Mouse (Mus musculus): Measurements from ENCODE around the gene Vhl. TPM values are rescaled to one million over a fixed set of nuclear protein-coding genes. Genes with fewer than 3 reads are reported as not detected.

Vhl gene
- polyA plus RNA-seq (2014; fragmentation: Illumina TruSeq; extraction: RNeasy Lipid Tissue Mini Kit (QIAGEN cat#74804); ENCODE audit: low read depth, low replicate concordance) = 38.0 TPM

DNA sequence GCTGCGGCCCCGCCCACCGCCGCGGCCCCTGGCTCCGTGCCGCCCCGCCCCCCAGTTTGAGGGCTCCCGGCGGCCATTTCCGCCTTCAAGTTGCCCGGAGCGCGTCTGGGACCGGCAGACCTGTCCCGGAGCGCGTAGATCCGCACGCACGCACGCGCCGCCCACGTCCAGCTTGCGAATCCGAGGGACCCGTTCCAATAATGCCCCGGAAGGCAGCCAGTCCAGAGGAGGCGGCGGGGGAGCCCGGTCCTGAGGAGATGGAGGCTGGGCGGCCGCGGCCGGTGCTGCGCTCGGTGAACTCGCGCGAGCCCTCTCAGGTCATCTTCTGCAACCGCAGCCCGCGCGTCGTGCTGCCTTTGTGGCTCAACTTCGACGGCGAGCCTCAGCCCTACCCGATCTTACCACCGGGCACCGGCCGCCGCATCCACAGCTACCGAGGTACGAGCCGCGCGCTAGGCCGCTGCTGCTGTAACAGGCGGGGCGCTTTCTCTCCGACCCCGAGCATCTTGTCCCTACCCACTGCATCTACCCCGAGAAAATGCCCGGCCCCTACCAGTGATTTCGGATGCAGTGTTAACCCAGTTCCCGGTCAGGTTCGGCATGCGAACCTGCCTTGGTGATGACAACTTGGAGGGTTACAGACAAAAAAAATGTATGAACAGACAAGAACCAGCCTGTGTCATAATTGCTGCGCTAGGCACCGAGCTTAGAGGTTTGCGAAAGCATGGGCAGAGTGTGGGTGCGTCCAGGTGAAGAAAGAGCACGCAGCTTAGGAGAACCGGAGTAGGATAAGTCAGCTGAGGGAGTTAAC lies at the start of gene Vhl:
Gene Vhl (plus strand): TSS at position 19 of the 811 bp plus-strand sequence.

DNA sequence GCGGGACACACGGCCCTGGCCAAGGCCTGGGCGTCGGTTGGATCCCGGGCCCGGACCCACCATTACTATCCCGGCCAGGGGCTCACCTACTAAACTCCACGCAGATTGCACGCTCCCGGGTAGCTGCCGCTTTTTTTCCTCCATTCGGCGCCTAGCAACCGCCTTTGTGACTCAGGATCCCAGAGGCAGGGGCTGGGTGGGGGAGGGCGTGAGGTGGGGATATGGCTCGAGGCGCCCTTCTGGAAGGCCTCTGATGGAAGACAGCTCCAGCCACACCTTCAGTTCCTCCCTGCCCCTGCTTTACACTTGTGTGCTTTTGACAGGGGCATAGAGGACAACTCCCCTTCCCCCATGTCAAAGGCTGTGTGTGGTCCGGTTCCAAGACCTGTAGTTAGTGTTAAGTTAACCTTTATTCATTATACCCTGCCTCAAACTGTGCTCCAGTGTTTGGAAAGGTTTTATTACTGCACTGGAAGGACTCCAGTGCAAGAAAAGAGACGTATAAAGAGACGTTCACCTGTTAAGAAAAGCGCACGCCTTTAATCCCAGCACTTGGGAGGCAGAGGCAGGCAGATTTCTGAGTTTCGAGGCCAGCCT lies 23.1 kb upstream of the Vhl start, which contains the start of gene Fancd2os:
Gene Fancd2os (minus strand): TSS at position 173 of the 597 bp plus-strand sequence.

DNA sequence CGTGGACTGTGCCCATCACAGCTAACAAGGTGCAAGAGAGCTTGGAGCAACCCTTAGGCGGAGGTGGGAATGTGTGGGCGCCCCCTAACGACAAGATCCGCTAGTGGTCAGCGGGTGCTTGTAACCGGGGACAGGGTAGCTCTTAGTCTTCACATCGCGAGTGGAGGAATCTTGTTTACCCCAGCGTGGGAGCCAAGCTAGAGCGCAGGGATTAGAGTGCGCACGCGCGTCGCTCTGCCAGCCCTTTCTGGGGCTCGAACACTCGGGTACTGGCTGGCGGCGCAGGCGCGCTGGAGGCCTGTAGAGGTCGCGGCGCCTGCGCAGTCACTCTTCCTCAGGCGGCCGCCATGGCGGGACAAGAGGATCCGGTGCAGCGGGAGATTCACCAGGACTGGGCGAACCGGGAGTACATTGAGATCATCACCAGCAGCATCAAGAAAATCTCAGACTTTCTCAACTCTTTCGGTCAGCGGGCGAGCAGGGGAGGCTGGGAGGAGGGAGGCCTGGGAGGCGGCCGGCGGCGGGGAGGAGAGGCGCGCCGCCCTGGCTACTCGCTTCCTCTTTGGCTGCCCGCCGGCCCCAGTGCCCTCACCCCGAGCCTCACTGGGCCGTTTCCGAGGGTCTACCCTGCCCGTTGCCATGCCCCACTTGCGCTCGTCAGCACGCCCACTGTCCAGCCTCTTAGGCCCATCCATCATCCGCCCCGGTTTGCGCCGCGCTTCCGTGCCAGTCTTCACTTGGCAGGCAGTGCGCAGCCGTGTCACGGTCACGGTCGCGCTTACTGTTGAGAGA lies 19.1 kb upstream of the Vhl start, which contains the start of gene Brk1:
Gene Brk1 (plus strand): TSS at position 341 of the 792 bp plus-strand sequence.

DNA sequence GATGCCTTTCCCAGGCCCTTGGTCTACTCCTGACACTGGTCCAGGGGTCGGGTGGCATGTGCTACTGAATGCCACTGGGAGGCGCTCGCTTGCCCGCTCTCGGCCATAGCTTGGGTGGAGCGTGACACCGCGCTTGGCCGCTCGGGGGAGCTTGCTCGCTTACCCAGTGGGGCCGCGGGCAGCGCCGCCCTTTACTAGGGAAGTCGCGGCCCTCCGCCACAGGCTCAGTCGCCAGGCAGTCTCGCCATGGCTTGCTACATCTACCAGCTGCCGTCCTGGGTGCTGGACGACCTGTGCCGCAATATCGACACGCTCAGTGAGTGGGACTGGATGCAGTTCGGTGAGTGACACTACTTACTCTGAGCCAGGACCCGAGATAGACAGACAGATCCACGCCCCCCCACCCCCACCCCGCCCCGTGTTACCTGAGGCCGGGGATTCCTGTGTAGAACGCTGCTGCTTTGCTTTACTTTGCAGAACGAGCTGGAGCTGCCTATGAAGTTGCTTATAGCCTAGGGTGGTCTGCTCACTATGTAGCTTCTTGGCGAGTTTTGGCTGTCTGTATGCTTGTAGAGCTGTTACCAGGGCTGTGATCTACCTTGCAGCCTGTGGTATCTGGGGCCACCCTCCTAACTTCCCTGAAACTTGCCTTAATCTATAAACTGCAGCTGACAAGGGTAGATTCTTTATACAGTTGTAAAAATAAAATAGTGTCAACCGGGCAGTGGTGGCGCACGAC lies 14.7 kb downstream of the Vhl start, which contains the start of gene Irak2:
Gene Irak2 (plus strand): TSS at position 166 of the 739 bp plus-strand sequence.

Other genes starting within 250 kb of the Vhl start
- gene Tada3, start 246.1 kb upstream of the Vhl start, polyA plus RNA-seq (2014; fragmentation: Illumina TruSeq; extraction: RNeasy Lipid Tissue Mini Kit (QIAGEN cat#74804); ENCODE audit: low read depth, low replicate concordance) = 2.0 TPM
- gene Arpc4, start 245.8 kb upstream of the Vhl start, polyA plus RNA-seq (2014; fragmentation: Illumina TruSeq; extraction: RNeasy Lipid Tissue Mini Kit (QIAGEN cat#74804); ENCODE audit: low read depth, low replicate concordance) = 86.1 TPM
- gene Ttll3, start 234.7 kb upstream of the Vhl start, polyA plus RNA-seq (2014; fragmentation: Illumina TruSeq; extraction: RNeasy Lipid Tissue Mini Kit (QIAGEN cat#74804); ENCODE audit: low read depth, low replicate concordance) = 0.58 TPM
- not detected for gene Rpusd3, start 204.6 kb upstream of the Vhl start, polyA plus RNA-seq (2014; fragmentation: Illumina TruSeq; extraction: RNeasy Lipid Tissue Mini Kit (QIAGEN cat#74804); ENCODE audit: low read depth, low replicate concordance)
- gene Cidec, start 188.2 kb upstream of the Vhl start, polyA plus RNA-seq (2014; fragmentation: Illumina TruSeq; extraction: RNeasy Lipid Tissue Mini Kit (QIAGEN cat#74804); ENCODE audit: low read depth, low replicate concordance) = 20.4 TPM
- gene Jagn1, start 181.4 kb upstream of the Vhl start, polyA plus RNA-seq (2014; fragmentation: Illumina TruSeq; extraction: RNeasy Lipid Tissue Mini Kit (QIAGEN cat#74804); ENCODE audit: low read depth, low replicate concordance) = 26.1 TPM
- gene Il17re, start 165.5 kb upstream of the Vhl start, polyA plus RNA-seq (2014; fragmentation: Illumina TruSeq; extraction: RNeasy Lipid Tissue Mini Kit (QIAGEN cat#74804); ENCODE audit: low read depth, low replicate concordance) = not detected
- gene Il17rc, start 152.5 kb upstream of the Vhl start, polyA plus RNA-seq (2014; fragmentation: Illumina TruSeq; extraction: RNeasy Lipid Tissue Mini Kit (QIAGEN cat#74804); ENCODE audit: low read depth, low replicate concordance) = 0.99 TPM
- gene Creld1, start 140.7 kb upstream of the Vhl start, polyA plus RNA-seq (2014; fragmentation: Illumina TruSeq; extraction: RNeasy Lipid Tissue Mini Kit (QIAGEN cat#74804); ENCODE audit: low read depth, low replicate concordance) = 6.1 TPM
- gene Prrt3, start 122.0 kb upstream of the Vhl start, polyA plus RNA-seq (2014; fragmentation: Illumina TruSeq; extraction: RNeasy Lipid Tissue Mini Kit (QIAGEN cat#74804); ENCODE audit: low read depth, low replicate concordance) = not detected
- gene Emc3, start 92.3 kb upstream of the Vhl start, polyA plus RNA-seq (2014; fragmentation: Illumina TruSeq; extraction: RNeasy Lipid Tissue Mini Kit (QIAGEN cat#74804); ENCODE audit: low read depth, low replicate concordance) = 166 TPM
- gene Fancd2, start 92.3 kb upstream of the Vhl start, polyA plus RNA-seq (2014; fragmentation: Illumina TruSeq; extraction: RNeasy Lipid Tissue Mini Kit (QIAGEN cat#74804); ENCODE audit: low read depth, low replicate concordance) = 0.82 TPM
- gene Fancd2os, start 23.2 kb upstream of the Vhl start, polyA plus RNA-seq (2014; fragmentation: Illumina TruSeq; extraction: RNeasy Lipid Tissue Mini Kit (QIAGEN cat#74804); ENCODE audit: low read depth, low replicate concordance) = not detected
- gene Brk1, start 19.2 kb upstream of the Vhl start, polyA plus RNA-seq (2014; fragmentation: Illumina TruSeq; extraction: RNeasy Lipid Tissue Mini Kit (QIAGEN cat#74804); ENCODE audit: low read depth, low replicate concordance) = 81.6 TPM
- gene Irak2, start 14.5 kb downstream of the Vhl start, polyA plus RNA-seq (2014; fragmentation: Illumina TruSeq; extraction: RNeasy Lipid Tissue Mini Kit (QIAGEN cat#74804); ENCODE audit: low read depth, low replicate concordance) = 3.8 TPM
- gene Tatdn2, start 73.1 kb downstream of the Vhl start, polyA plus RNA-seq (2014; fragmentation: Illumina TruSeq; extraction: RNeasy Lipid Tissue Mini Kit (QIAGEN cat#74804); ENCODE audit: low read depth, low replicate concordance) = 16.3 TPM
- not detected for gene Ghrl, start 95.9 kb downstream of the Vhl start, polyA plus RNA-seq (2014; fragmentation: Illumina TruSeq; extraction: RNeasy Lipid Tissue Mini Kit (QIAGEN cat#74804); ENCODE audit: low read depth, low replicate concordance)
- gene Sec13, start 116.8 kb downstream of the Vhl start, polyA plus RNA-seq (2014; fragmentation: Illumina TruSeq; extraction: RNeasy Lipid Tissue Mini Kit (QIAGEN cat#74804); ENCODE audit: low read depth, low replicate concordance) = 25.6 TPM

Measured in adrenal gland, adult 10 weeks (tissue).